Mouse (Mus musculus) retina, postnatal 7 days (tissue): ENCODE data around the gene Adad2.

Source experiments
- DNase-seq: peaks from one replicate; pipeline ENCODE4 v3.0.0-alpha.2; 2012; ENCODE audit warnings: low read depth, low spot score

Gene Adad2

GRCm38 (mm10) chr8:119616811-119617210 lies 4.3 kb downstream of the Adad2 start:
- DNase-seq = no peak

GRCm38 (mm10) chr8:119617586-119617985 lies 5.0 kb downstream of the Adad2 start:
- no peak for DNase-seq

- no peak for DNase-seq
These were observed 6.3 kb downstream of the Adad2 start for GRCm38 (mm10) chr8:119618887-119619286.

- no peak for DNase-seq
These were observed 7.7 kb downstream of the Adad2 start for GRCm38 (mm10) chr8:119620116-119620840.

GRCm38 (mm10) chr8:119620848-119621465 lies 8.4 kb downstream of the Adad2 start:
- no peak for DNase-seq

- no peak for DNase-seq
These were observed 10.0 kb downstream of the Adad2 start for GRCm38 (mm10) chr8:119622555-119622954.

- DNase-seq = no peak
These were observed 10.5 kb downstream of the Adad2 start for GRCm38 (mm10) chr8:119623061-119623460.

GRCm38 (mm10) chr8:119623744-119624143 lies 11.2 kb downstream of the Adad2 start:
- DNase-seq = no peak

- no peak for DNase-seq
These were observed 12.4 kb downstream of the Adad2 start for GRCm38 (mm10) chr8:119624916-119625315.

- no peak for DNase-seq
These were observed 13.2 kb downstream of the Adad2 start for GRCm38 (mm10) chr8:119625788-119626187.

GRCm38 (mm10) chr8:119627199-119627598 lies 14.7 kb downstream of the Adad2 start:
- no peak for DNase-seq

GRCm38 (mm10) chr8:119627613-119628359 lies 15.2 kb downstream of the Adad2 start:
- no peak for DNase-seq

- no peak for DNase-seq
These were observed 18.3 kb downstream of the Adad2 start for GRCm38 (mm10) chr8:119630841-119631240.

- DNase-seq = no peak
These were observed 19.7 kb downstream of the Adad2 start for GRCm38 (mm10) chr8:119632246-119632645.

GRCm38 (mm10) chr8:119632909-119633308 lies 20.4 kb downstream of the Adad2 start:
- no peak for DNase-seq

GRCm38 (mm10) chr8:119634616-119635336 lies 22.2 kb downstream of the Adad2 start:
- no peak for DNase-seq

- peak; percentile 29 for DNase-seq
These were observed 22.8 kb downstream of the Adad2 start, which contains the start of gene Kcng4 for GRCm38 (mm10) chr8:119635378-119635777. TSS of gene Kcng4 (minus strand) at chr8:119635680.

- DNase-seq = no peak
These were observed 23.4 kb downstream of the Adad2 start for GRCm38 (mm10) chr8:119635958-119636357.

GRCm38 (mm10) chr8:119636766-119637165 lies 24.2 kb downstream of the Adad2 start:
- no peak for DNase-seq

GRCm38 (mm10) chr8:119637381-119637780 lies 24.8 kb downstream of the Adad2 start:
- no peak for DNase-seq

- DNase-seq = no peak
These were observed 25.7 kb downstream of the Adad2 start for GRCm38 (mm10) chr8:119638261-119638660.

GRCm38 (mm10) chr8:119639798-119640197 lies 27.3 kb downstream of the Adad2 start:
- no peak for DNase-seq
